Mouse (Mus musculus) T-helper 1 cell (primary cell): ENCODE measurements around the gene Ttc6.

Experiments
- in situ Hi-C: fragments of 300-600 bp; cut with MboI, MseI; formaldehyde crosslinking; loops from one replicate; pipeline ENCODE4 v1.15.1; 2025; ENCODE audit warnings: high pct_unique_total_duplicates

Gene Ttc6

GRCm38 (mm10) chr12:57563909-57564308 lies at the start of gene Ttc6:
TSS of gene Ttc6 (plus strand) at chr12:57564113.
- in situ Hi-C loops = no loop called here

GRCm38 (mm10) chr12:57514552-57514951 lies 49.4 kb upstream of the Ttc6 start:
- in situ Hi-C loops = no loop called here

GRCm38 (mm10) chr12:57515702-57516377 lies 48.1 kb upstream of the Ttc6 start:
- in situ Hi-C loops = no loop called here

GRCm38 (mm10) chr12:57528335-57528734 lies 35.6 kb upstream of the Ttc6 start:
- in situ Hi-C loops = loop anchor here (25.0 kb wide), 2 partner anchors 991 to 1684 kb away; partner anchors contain the start of genes Fbxo33 and Nkx2-1

GRCm38 (mm10) chr12:57530474-57530873 lies 33.4 kb upstream of the Ttc6 start:
- in situ Hi-C loops = loop anchor here (10.0 to 25.0 kb wide), 4 partner anchors 266 to 1696 kb away; partner anchors contain the start of genes Brms1l, Fbxo33 and Nkx2-1

- in situ Hi-C loops = loop anchor here (10.0 to 25.0 kb wide), 4 partner anchors 270 to 1700 kb away; partner anchors contain the start of genes Brms1l, Fbxo33 and Nkx2-1
These were observed 29.4 kb upstream of the Ttc6 start for GRCm38 (mm10) chr12:57534517-57534878.

GRCm38 (mm10) chr12:57534879-57535611 lies 28.9 kb upstream of the Ttc6 start:
- in situ Hi-C loops = loop anchor here (10.0 to 25.0 kb wide), 4 partner anchors 270 to 1700 kb away; partner anchors contain the start of genes Brms1l, Fbxo33 and Nkx2-1

- in situ Hi-C loops = loop anchor here (10.0 to 25.0 kb wide), 4 partner anchors 271 to 1701 kb away; partner anchors contain the start of genes Brms1l, Fbxo33 and Nkx2-1
These were observed 27.6 kb upstream of the Ttc6 start for GRCm38 (mm10) chr12:57536056-57536908.

GRCm38 (mm10) chr12:57536909-57537670 lies 26.8 kb upstream of the Ttc6 start:
- in situ Hi-C loops = loop anchor here (10.0 to 25.0 kb wide), 4 partner anchors 272 to 1702 kb away; partner anchors contain the start of genes Brms1l, Fbxo33 and Nkx2-1

- in situ Hi-C loops = loop anchor here (10.0 to 25.0 kb wide), 4 partner anchors 273 to 1703 kb away; partner anchors contain the start of genes Brms1l, Fbxo33 and Nkx2-1
These were observed 25.9 kb upstream of the Ttc6 start for GRCm38 (mm10) chr12:57537791-57538587.

GRCm38 (mm10) chr12:57538588-57539550 lies 25.0 kb upstream of the Ttc6 start:
- in situ Hi-C loops = loop anchor here (10.0 to 25.0 kb wide), 4 partner anchors 274 to 1704 kb away; partner anchors contain the start of genes Brms1l, Fbxo33 and Nkx2-1

- in situ Hi-C loops = loop anchor here (10.0 to 25.0 kb wide), 4 partner anchors 275 to 1705 kb away; partner anchors contain the start of genes Brms1l, Fbxo33 and Nkx2-1
These were observed 24.3 kb upstream of the Ttc6 start for GRCm38 (mm10) chr12:57539551-57539985.

GRCm38 (mm10) chr12:57541118-57541517 lies 22.8 kb upstream of the Ttc6 start:
- in situ Hi-C loops = loop anchor here (5.0 to 25.0 kb wide), 3 partner anchors 844 to 1671 kb away; partner anchors contain the start of genes Fbxo33 and Nkx2-1

GRCm38 (mm10) chr12:57541931-57542745 lies 21.8 kb upstream of the Ttc6 start:
- in situ Hi-C loops = loop anchor here (5.0 to 25.0 kb wide), 3 partner anchors 845 to 1670 kb away; partner anchors contain the start of genes Fbxo33 and Nkx2-1

- in situ Hi-C loops = loop anchor here (5.0 to 25.0 kb wide), 3 partner anchors 846 to 1669 kb away; partner anchors contain the start of genes Fbxo33 and Nkx2-1
These were observed 20.9 kb upstream of the Ttc6 start for GRCm38 (mm10) chr12:57542746-57543626.

- in situ Hi-C loops = loop anchor here (5.0 to 25.0 kb wide), 3 partner anchors 846 to 1669 kb away; partner anchors contain the start of genes Fbxo33 and Nkx2-1
These were observed 20.3 kb upstream of the Ttc6 start for GRCm38 (mm10) chr12:57543627-57543991.
